Mouse (Mus musculus) heart, embryonic 11.5 days (tissue): ENCODE results near the gene Tex19.1. TPM values are rescaled to one million over a fixed set of nuclear protein-coding genes. Genes with fewer than 3 reads are reported as not detected.

Source experiments
- ATAC-seq: fragments of 200-750 bp; cut with Nextera tagmentation; replicated peaks from 2 replicates; pipeline ENCODE4 v1.8.0; 2017; ENCODE audit warnings: moderate library complexity; ENCODE audit not compliant: insufficient number of reproducible peaks, low FRiP score, low TSS enrichment
- H3K27ac ChIP-seq: fragments of 300-500 bp; sonication (generic); 2 replicates; pipeline ENCODE4 v1.5.1; 2014; ENCODE audit warnings: mild to moderate bottlenecking, low read depth, low read length
- H3K27me3 ChIP-seq: fragments of 300-500 bp; sonication (generic); 2 replicates; pipeline ENCODE4 v1.6.1; 2014; ENCODE audit warnings: mild to moderate bottlenecking, low read length, mixed read lengths; ENCODE audit not compliant: control insufficient read depth, insufficient read depth
- H3K36me3 ChIP-seq: fragments of 300-500 bp; sonication (generic); 2 replicates; pipeline ENCODE4 v1.6.1; 2014; ENCODE audit warnings: mild to moderate bottlenecking, low read length, moderate library complexity, mixed read lengths; ENCODE audit not compliant: control insufficient read depth, insufficient read depth
- H3K4me1 ChIP-seq: fragments of 300-500 bp; sonication (generic); 2 replicates; pipeline ENCODE4 v1.6.1; 2014; ENCODE audit warnings: low read length; ENCODE audit not compliant: control insufficient read depth, insufficient read depth
- H3K4me2 ChIP-seq: fragments of 300-500 bp; sonication (generic); 2 replicates; pipeline ENCODE4 v1.6.1; 2014; ENCODE audit warnings: mild to moderate bottlenecking, moderate library complexity
- H3K4me3 ChIP-seq: fragments of 300-500 bp; sonication (generic); 2 replicates; pipeline ENCODE4 v1.5.1; 2014; ENCODE audit warnings: low read depth, low read length
- H3K9ac ChIP-seq: fragments of 300-500 bp; sonication (generic); 2 replicates; pipeline ENCODE4 v1.6.1; 2014; ENCODE audit warnings: mild to moderate bottlenecking, low read depth, low read length, moderate library complexity
- H3K9me3 ChIP-seq: fragments of 300-500 bp; sonication (generic); replicated peaks from 2 replicates; pipeline ENCODE4 v1.6.1; 2016; ENCODE audit warnings: low read length; ENCODE audit not compliant: control insufficient read depth
- WGBS: fragments of 180-500 bp; shearing (Covaris S2); extraction: QIAGEN DNeasy Blood & Tissue Kit; methylation state at CpG from one replicate; pipeline ENCODE4 v1.1.7; 2014; ENCODE audit not compliant: insufficient replicate concordance; 5-methylcytosine and 5-hydroxymethylcytosine counted together
- polyA plus RNA-seq: library from polyadenylated mRNA; unstranded; fragments of >200 nt; fragmentation: Nextera tagmentation; extraction: Ambion mirVana; gene quantifications from 2 replicates; pipeline ENCODE4 v1.2.1, GENCODE M21; 2014

Gene Tex19.1
- polyA plus RNA-seq, 1 experiment from 2014 or later: 0.14 TPM

GRCm38 (mm10) chr11:121159971-121160370, 14.0 kb downstream of the Tex19.1 start, which contains the start of gene Uts2r:
TSS of gene Uts2r (plus strand) at chr11:121160271.
- no peak for ATAC-seq
- WGBS: 81% methylated on average over 5 of the region's 5 CpGs

GRCm38 (mm10) chr11:121160636-121161346, 14.8 kb downstream of the Tex19.1 start:
- ATAC-seq: no peak
- Histone ChIP-seq H3K27me3 (peaks cover 26% of the 10 kb centered on the region), H3K36me3 (no peaks in the 10 kb centered on the region), H3K4me3 (no peak overlapping the region), H3K9me3 (no peaks in the 10 kb centered on the region), H3K4me2 (no peak overlapping the region), H3K9ac (no peak overlapping the region), H3K27ac (no peak overlapping the region), H3K4me1 (peaks cover 6% of the 10 kb centered on the region; the same call in 1 of the 2 replicates)
- WGBS: 87% methylated on average over 26 of the region's 26 CpGs

More at GRCm38 (mm10) chr11:121159971-121160370, 14.0 kb downstream of the Tex19.1 start, which contains the start of gene Uts2r:
- Histone ChIP-seq H3K9ac (no peak within 1 kb of the TSS), H3K9me3 (no peaks in the 10 kb centered on the region), H3K27ac (no peak within 1 kb of the TSS), H3K36me3 (no peaks in the 10 kb centered on the region), H3K4me3 (no peak within 1 kb of the TSS), H3K4me2 (no peak within 1 kb of the TSS), H3K27me3 (peaks cover 34% of the 10 kb centered on the region), H3K4me1 (peaks cover 6% of the 10 kb centered on the region; the same call in 1 of the 2 replicates)

- no peaks in the 10 kb centered on the region for H3K36me3 ChIP-seq
- no peak for ATAC-seq
- H3K4me1 ChIP-seq: no peaks in the 10 kb centered on the region
These were observed 17.8 kb downstream of the Tex19.1 start for GRCm38 (mm10) chr11:121163751-121164150.

GRCm38 (mm10) chr11:121173203-121173602, 27.3 kb downstream of the Tex19.1 start:
- H3K9ac ChIP-seq: no peak overlapping the region
- ATAC-seq: no peak
- H3K27me3 ChIP-seq: no peaks in the 10 kb centered on the region
- no peaks in the 10 kb centered on the region for H3K9me3 ChIP-seq
- H3K27ac ChIP-seq: no peak overlapping the region
- H3K4me1 ChIP-seq: no peaks in the 10 kb centered on the region
- no peak overlapping the region for H3K4me2 ChIP-seq
- H3K36me3 ChIP-seq: no peaks in the 10 kb centered on the region
- no peak overlapping the region for H3K4me3 ChIP-seq
- WGBS: 78% methylated on average over 5 of the region's 5 CpGs

More at GRCm38 (mm10) chr11:121163751-121164150, 17.8 kb downstream of the Tex19.1 start:
- H3K9ac ChIP-seq: no peak overlapping the region
- 68% methylated on average over 4 of the region's 4 CpGs for WGBS
- no peaks in the 10 kb centered on the region for H3K9me3 ChIP-seq
- no peak overlapping the region for H3K4me2 ChIP-seq
- H3K27ac ChIP-seq: no peak overlapping the region
- peaks cover 2% of the 10 kb centered on the region; the same call in 1 of the 2 replicates for H3K27me3 ChIP-seq
- no peak overlapping the region for H3K4me3 ChIP-seq

GRCm38 (mm10) chr11:121174234-121174633, 28.3 kb downstream of the Tex19.1 start:
- Histone ChIP-seq H3K36me3 (no peaks in the 10 kb centered on the region), H3K27ac (no peak overlapping the region), H3K4me2 (no peak overlapping the region), H3K27me3 (no peaks in the 10 kb centered on the region), H3K9ac (no peak overlapping the region), H3K4me1 (no peaks in the 10 kb centered on the region), H3K9me3 (no peaks in the 10 kb centered on the region), H3K4me3 (no peak overlapping the region)
- ATAC-seq: no peak
- WGBS: 51% methylated on average over 3 of the region's 3 CpGs

- Histone ChIP-seq H3K9me3 (no peaks in the 10 kb centered on the region), H3K27ac (no peak overlapping the region), H3K4me2 (no peak overlapping the region), H3K4me1 (no peaks in the 10 kb centered on the region), H3K27me3 (no peaks in the 10 kb centered on the region), H3K9ac (no peak overlapping the region), H3K36me3 (no peaks in the 10 kb centered on the region), H3K4me3 (no peak overlapping the region)
- WGBS: 49% methylated on average over 12 of the region's 12 CpGs
- ATAC-seq: 0 out of 2 replicates have a peak, but pooled peaks have one; percentile 18
These were observed 30.6 kb downstream of the Tex19.1 start for GRCm38 (mm10) chr11:121176285-121177270.

- no peak for ATAC-seq
- H3K4me2 ChIP-seq: no peak overlapping the region
- H3K9me3 ChIP-seq: no peaks in the 10 kb centered on the region
- H3K27ac ChIP-seq: no peak overlapping the region
- no peak overlapping the region for H3K9ac ChIP-seq
- no peak overlapping the region for H3K4me3 ChIP-seq
- H3K36me3 ChIP-seq: peaks cover 3% of the 10 kb centered on the region; the same call in 1 of the 2 replicates
- no peaks in the 10 kb centered on the region for H3K27me3 ChIP-seq
- 82% methylated on average over 3 of the region's 3 CpGs for WGBS
- H3K4me1 ChIP-seq: no peaks in the 10 kb centered on the region
These were observed 43.7 kb downstream of the Tex19.1 start for GRCm38 (mm10) chr11:121189681-121190080.

- Histone ChIP-seq H3K9ac (no peak overlapping the region), H3K4me2 (no peak overlapping the region), H3K36me3 (no peaks in the 10 kb centered on the region), H3K9me3 (no peaks in the 10 kb centered on the region), H3K4me3 (no peak overlapping the region), H3K4me1 (no peaks in the 10 kb centered on the region), H3K27me3 (no peaks in the 10 kb centered on the region), H3K27ac (no peak overlapping the region)
- ATAC-seq: no peak
- 62% methylated on average over 2 of the region's 2 CpGs for WGBS
These were observed 46.8 kb downstream of the Tex19.1 start for GRCm38 (mm10) chr11:121192742-121193141.
